Mouse (Mus musculus) activated CD4-positive, CD25-positive, alpha-beta regulatory T cell, adult 4 months (primary cell): ENCODE measurements around the gene Mtor. TPM values are rescaled to one million over a fixed set of nuclear protein-coding genes. Genes with fewer than 3 reads are reported as not detected.
A peak's percentile ranks its signal among the peaks of the same experiment; 100 is the strongest.

Experiments
- ATAC-seq: one replicate; pipeline ENCODE4 v1.8.0; 2017
- polyA plus RNA-seq, 2 experiments: library from polyadenylated mRNA; unstranded; fragments of 100-300 nt; shearing (Covaris generic); gene quantifications; one replicate each; pipeline ENCODE4 v1.2.1; 2017

The Mtor gene
- polyA plus RNA-seq, 2 experiments from 2014 or later = 11.3 to 11.5 TPM

GRCm38 (mm10) chr4:148490502-148490901 lies 42.1 kb downstream of the Mtor start:
- no peak for ATAC-seq

GRCm38 (mm10) chr4:148491448-148491847 lies 43.0 kb downstream of the Mtor start:
- no peak for ATAC-seq

- ATAC-seq = no peak
These were observed 46.7 kb downstream of the Mtor start for GRCm38 (mm10) chr4:148495160-148495559.

- ATAC-seq = no peak
These were observed 47.7 kb downstream of the Mtor start for GRCm38 (mm10) chr4:148495874-148496689.

GRCm38 (mm10) chr4:148500410-148500867 lies 52.0 kb downstream of the Mtor start, which contains the start of gene Angptl7:
TSS of gene Angptl7 (minus strand) at chr4:148500460.
- no peak for ATAC-seq

- ATAC-seq = no peak
These were observed 56.1 kb downstream of the Mtor start for GRCm38 (mm10) chr4:148504497-148504959.

GRCm38 (mm10) chr4:148507585-148507984 lies 59.2 kb downstream of the Mtor start:
- ATAC-seq = no peak

GRCm38 (mm10) chr4:148508084-148508849 lies 59.9 kb downstream of the Mtor start:
- ATAC-seq = no peak

GRCm38 (mm10) chr4:148509450-148510084 lies 61.2 kb downstream of the Mtor start:
- peak; percentile 87 for ATAC-seq

GRCm38 (mm10) chr4:148510691-148511090 lies 62.3 kb downstream of the Mtor start:
- no peak for ATAC-seq

- ATAC-seq = no peak
These were observed 62.9 kb downstream of the Mtor start for GRCm38 (mm10) chr4:148511334-148511733.

GRCm38 (mm10) chr4:148513021-148513559 lies 64.7 kb downstream of the Mtor start:
- no peak for ATAC-seq

- ATAC-seq = no peak
These were observed 66.9 kb downstream of the Mtor start for GRCm38 (mm10) chr4:148515313-148515712.

- no peak for ATAC-seq
These were observed 69.4 kb downstream of the Mtor start for GRCm38 (mm10) chr4:148517809-148518208.

- ATAC-seq = no peak
These were observed 69.9 kb downstream of the Mtor start for GRCm38 (mm10) chr4:148518235-148518795.

- ATAC-seq = no peak
These were observed 75.1 kb downstream of the Mtor start for GRCm38 (mm10) chr4:148523538-148523937.

GRCm38 (mm10) chr4:148527158-148527910 lies 78.9 kb downstream of the Mtor start:
- no peak for ATAC-seq

- ATAC-seq = no peak
These were observed 81.9 kb downstream of the Mtor start for GRCm38 (mm10) chr4:148530351-148530750.

GRCm38 (mm10) chr4:148530778-148531177 lies 82.4 kb downstream of the Mtor start:
- no peak for ATAC-seq

GRCm38 (mm10) chr4:148531341-148531740 lies 82.9 kb downstream of the Mtor start:
- ATAC-seq = no peak

GRCm38 (mm10) chr4:148532516-148532915 lies 84.1 kb downstream of the Mtor start:
- ATAC-seq = no peak
